Mouse (Mus musculus) inflammation-experienced regulatory T-cells (primary cell): ENCODE results near the gene Gm4141. TPM values are rescaled to one million over a fixed set of nuclear protein-coding genes. Genes with fewer than 3 reads are reported as not detected.

Source experiments
- polyA plus RNA-seq, 2 experiments: library from polyadenylated mRNA; unstranded; fragments of 100-300 nt; shearing (Covaris generic); gene quantifications; one replicate each; pipeline ENCODE4 v1.2.1; 2017

Gene Gm4141
- not detected for polyA plus RNA-seq

GRCm38 (mm10) chr7:20576141-20576540 is at the start of gene Gm4141:
Gene Gm4141, minus strand, starts transcription at chr7:20576241.

GRCm38 (mm10) chr7:20598921-20599320 is 22.9 kb upstream of the Gm4141 start, which contains the start of gene Gm4513:
Gene Gm4513, minus strand, starts transcription at chr7:20599021.

DNA sequence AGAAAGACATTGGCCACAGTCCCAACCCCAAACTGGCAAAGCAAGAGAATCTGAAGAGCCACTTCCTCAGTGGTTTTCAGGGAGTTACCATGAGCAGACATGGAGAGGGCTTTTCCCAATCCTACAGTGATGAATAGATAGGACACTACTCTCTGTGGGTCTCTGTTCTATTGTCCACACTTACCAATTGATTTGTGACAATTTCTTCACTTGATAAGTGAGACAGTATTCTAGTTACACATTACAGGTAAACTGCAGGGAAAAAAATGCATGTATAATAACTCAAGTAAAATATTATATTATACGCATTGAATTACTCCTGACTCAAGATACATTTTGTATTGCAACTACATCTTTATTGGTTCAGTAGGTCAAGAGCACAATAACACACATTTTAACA is 30.4 kb downstream of the Gm4141 start, which contains the start of gene Gm5726:
Gm5726 (minus strand) TSS at position 101 of the 400 bp plus-strand sequence.

GRCm38 (mm10) chr7:20533537-20533936 is 42.5 kb downstream of the Gm4141 start, which contains the start of gene Vmn1r104:
Gene Vmn1r104, plus strand, starts transcription at chr7:20533837.

Other genes starting within 250 kb of the Gm4141 start
- gene Gm4133, start 242.2 kb downstream of the Gm4141 start, polyA plus RNA-seq, result not detected
- not detected for gene Gm5728, start 200.8 kb downstream of the Gm4141 start, polyA plus RNA-seq
- not detected for gene Vmn1r100, start 158.3 kb downstream of the Gm4141 start, polyA plus RNA-seq
- gene Vmn1r101, start 133.6 kb downstream of the Gm4141 start, polyA plus RNA-seq, result not detected
- 1 to 10 TPM in 1 of 2 experiments, under 1 TPM in 1; 0.28 to 5.2 TPM for gene Gm10670, start 101.3 kb downstream of the Gm4141 start, polyA plus RNA-seq
- not detected for gene Vmn1r103, start 65.7 kb downstream of the Gm4141 start, polyA plus RNA-seq
- 1 to 10 TPM in 1 of 2 experiments, under 1 TPM in 1; 0.25 to 1.1 TPM for gene Vmn1r104, start 42.4 kb downstream of the Gm4141 start, polyA plus RNA-seq
- not detected for gene Gm5726, start 30.5 kb downstream of the Gm4141 start, polyA plus RNA-seq
- 1 to 10 TPM in 1 of 2 experiments, under 1 TPM in 1; 0.30 to 1.9 TPM for gene Gm4513, start 22.8 kb upstream of the Gm4141 start, polyA plus RNA-seq
- gene Vmn1r107, start 92.7 kb upstream of the Gm4141 start, polyA plus RNA-seq, result 1 to 10 TPM in 1 of 2 experiments, not detected in 1; 2.2 TPM
- gene Vmn1r111, start 127.0 kb upstream of the Gm4141 start, polyA plus RNA-seq, result 1 to 10 TPM in 1 of 2 experiments, not detected in 1; 1.0 TPM
- not detected for gene Gm10668, start 154.4 kb upstream of the Gm4141 start, polyA plus RNA-seq
- gene Vmn1r112, start 194.9 kb upstream of the Gm4141 start, polyA plus RNA-seq, result not detected
- gene Vmn1r113, start 211.0 kb upstream of the Gm4141 start, polyA plus RNA-seq, result not detected
- not detected for gene Vmn1r114, start 235.9 kb upstream of the Gm4141 start, polyA plus RNA-seq